Comparison of ENCODE assay signal across 8 mouse cellular contexts in genomic region chr15:78942663-78943062, GRCm38 (mm10). TPM values are rescaled to one million over a fixed set of nuclear protein-coding genes. Genes with fewer than 3 reads are reported as not detected.
A peak's percentile ranks its signal among the peaks of the same experiment; 100 is the strongest.
DNase-seq lines count a peak whose midpoint lies in the region; ATAC-seq and TF ChIP-seq lines count a peak whose summit lies in the region.

No protein-coding gene starts in this region.

- no peak overlapping the region for H3K4me3 ChIP-seq in bone marrow macrophage, adult 2 months (ENCODE audit: insufficient read depth, low read length)
- peak overlapping the region; percentile 43 for H3K4me3 ChIP-seq in heart, embryonic 12.5 days
- H3K4me3 ChIP-seq in kidney, embryonic 16.5 days (ENCODE audit: low read length): peak overlapping the region; percentile 36
- peak overlapping the region; percentile 41 for H3K4me3 ChIP-seq in liver, adult 2 months (ENCODE audit: insufficient read depth, low read depth, low read length)
- H3K4me3 ChIP-seq in stomach, embryonic 14.5 days (ENCODE audit: low read depth, low read length): peak overlapping the region; percentile 31

- H3K4me2 ChIP-seq in heart, embryonic 12.5 days: peak overlapping the region; percentile 68
- H3K4me2 ChIP-seq in kidney, embryonic 16.5 days (replicated peaks; ENCODE audit: low read depth, low read length): peak overlapping the region; percentile 55
- peak overlapping the region; percentile 45 for H3K4me2 ChIP-seq in stomach, embryonic 14.5 days (replicated peaks; ENCODE audit: low read depth, low read length)

- DNase-seq in 416B (ENCODE audit: low read depth): peak; percentile 68
- peak; percentile 74 for DNase-seq in liver, adult 2 months (ENCODE audit: extremely low read depth, low read depth, low spot score)
- peak; percentile 70 for DNase-seq in naive thymus-derived CD4-positive, alpha-beta T cell, adult 2 months (ENCODE audit: low read depth)

- H3K27ac ChIP-seq in bone marrow macrophage, adult 2 months (ENCODE audit: insufficient read depth, low read depth, low read length): no peak overlapping the region
- no peak overlapping the region for H3K27ac ChIP-seq in heart, embryonic 12.5 days (ENCODE audit: poor library complexity, severe bottlenecking)
- H3K27ac ChIP-seq in kidney, embryonic 16.5 days (ENCODE audit: low read length): no peak overlapping the region
- 0 out of 2 replicates have a peak overlapping the region, but pooled peaks have one; percentile 3 for H3K27ac ChIP-seq in liver, adult 2 months (replicated peaks; ENCODE audit: insufficient read depth, low read depth, low read length)
- no peak overlapping the region for H3K27ac ChIP-seq in stomach, embryonic 14.5 days (ENCODE audit: low read length)

- TF ChIP-seq CTCF in bone marrow macrophage, adult 2 months (IDR thresholded peaks at IDR 0.05; ENCODE audit: low read depth, low read length): peak; percentile 71
- TF ChIP-seq CTCF in liver, adult 2 months (IDR thresholded peaks at IDR 0.05; ENCODE audit: low read depth, low read length): peak; percentile 82

- no peaks in the 10 kb centered on the region for H3K4me1 ChIP-seq in bone marrow macrophage, adult 2 months (ENCODE audit: control insufficient read depth, insufficient read depth, low read length)
- peaks cover 15% of the 10 kb centered on the region; the same call in 1 of the 2 replicates for H3K4me1 ChIP-seq in heart, embryonic 12.5 days (replicated peaks)
- H3K4me1 ChIP-seq in kidney, embryonic 16.5 days (ENCODE audit: insufficient read depth, low read length): peaks cover 7% of the 10 kb centered on the region
- H3K4me1 ChIP-seq in liver, adult 2 months (ENCODE audit: control insufficient read depth, insufficient read depth, low read length): no peaks in the 10 kb centered on the region
- peaks cover 3% of the 10 kb centered on the region; the same call in 1 of the 2 replicates for H3K4me1 ChIP-seq in stomach, embryonic 14.5 days (ENCODE audit: control insufficient read depth, insufficient read depth, low read length)

- 2% methylated on average over 9 of the region's 9 CpGs for WGBS in heart, embryonic 12.5 days
- 2% methylated on average over 9 of the region's 9 CpGs for WGBS in kidney, embryonic 16.5 days
- WGBS in liver, adult 2 months: 4% methylated on average over 9 of the region's 9 CpGs
- 2% methylated on average over 9 of the region's 9 CpGs for whole genome bisulfite sequencing in stomach, embryonic 14.5 days

- H3K27me3 ChIP-seq in heart, embryonic 12.5 days (replicated peaks): peaks cover 12% of the 10 kb centered on the region
- no peaks in the 10 kb centered on the region; the same call in 1 of the 2 replicates for H3K27me3 ChIP-seq in kidney, embryonic 16.5 days (ENCODE audit: insufficient read depth, low read length)
- H3K27me3 ChIP-seq in liver, adult 2 months (ENCODE audit: control insufficient read depth, insufficient read depth, low read length): no peaks in the 10 kb centered on the region
- H3K27me3 ChIP-seq in stomach, embryonic 14.5 days (ENCODE audit: control insufficient read depth, insufficient read depth, low read length): no peaks in the 10 kb centered on the region

- no peaks in the 10 kb centered on the region for H3K9me3 ChIP-seq in heart, embryonic 12.5 days (replicated peaks)
- H3K9me3 ChIP-seq in kidney, embryonic 16.5 days (ENCODE audit: low read length): no peaks in the 10 kb centered on the region
- H3K9me3 ChIP-seq in stomach, embryonic 14.5 days (ENCODE audit: control insufficient read depth, low read depth, low read length): no peaks in the 10 kb centered on the region

- ATAC-seq in erythroid progenitor cell, adult 5-6 weeks (replicated peaks; ENCODE audit: low FRiP score, poor library complexity, severe bottlenecking): peak; percentile 71
- peak; percentile 54; the same call in 1 of the 2 replicates for ATAC-seq in heart, embryonic 12.5 days (ENCODE audit: insufficient number of reproducible peaks, low FRiP score)
- ATAC-seq in kidney, embryonic 16.5 days (ENCODE audit: low FRiP score, low TSS enrichment): peak; percentile 68
- ATAC-seq in stomach, embryonic 14.5 days (ENCODE audit: insufficient number of reproducible peaks, insufficient read depth, low FRiP score, low read depth): peak; percentile 59; the same call in 1 of the 2 replicates

- H3K9ac ChIP-seq in heart, embryonic 12.5 days: peak overlapping the region; percentile 57
- H3K9ac ChIP-seq in kidney, embryonic 16.5 days (replicated peaks; ENCODE audit: low read length): peak overlapping the region; percentile 32; the same call in 1 of the 2 replicates
- peak overlapping the region; percentile 17; the same call in 1 of the 2 replicates for H3K9ac ChIP-seq in liver, adult 2 months (ENCODE audit: low read depth, low read length)
- peak overlapping the region; percentile 46 for H3K9ac ChIP-seq in stomach, embryonic 14.5 days (replicated peaks; ENCODE audit: low read depth, low read length)

- no peaks in the 10 kb centered on the region for H3K79me2 ChIP-seq in liver, adult 2 months (ENCODE audit: control insufficient read depth, insufficient read depth, low read length)

- peaks cover 42% of the 10 kb centered on the region for H3K36me3 ChIP-seq in heart, embryonic 12.5 days
- H3K36me3 ChIP-seq in kidney, embryonic 16.5 days (ENCODE audit: insufficient read depth, low read length): peaks cover 34% of the 10 kb centered on the region
- no peaks in the 10 kb centered on the region for H3K36me3 ChIP-seq in liver, adult 2 months (ENCODE audit: control insufficient read depth, insufficient read depth, low read length)
- peaks cover 35% of the 10 kb centered on the region for H3K36me3 ChIP-seq in stomach, embryonic 14.5 days (ENCODE audit: control insufficient read depth, insufficient read depth, low read length)

- TF ChIP-seq POLR2A in bone marrow macrophage, adult 2 months (IDR thresholded peaks at IDR 0.05; ENCODE audit: borderline replicate concordance, low read depth, low read length): no peak
- no peak for TF ChIP-seq POLR2A in liver, adult 2 months (IDR thresholded peaks at IDR 0.05; ENCODE audit: extremely low read depth, insufficient read depth, low read length)

RNA-seq across cellular contexts. Expression of gene Triobp, which starts 4.9 kb away (rescaled TPM):
- polyA plus RNA-seq in bone marrow macrophage, adult 2 months (2012; ENCODE audit: insufficient read depth, insufficient read length, missing spikeins): 28.7 and 33.2 TPM in 2 replicates
- total RNA-seq in erythroid progenitor cell, adult 5-6 weeks (2015; ENCODE audit: low replicate concordance): 40.7 and 72.8 TPM in 2 replicates
- 46.2 and 61.3 TPM in 2 replicates for total RNA-seq in erythroid progenitor cell, adult 5-6 weeks (2017; ENCODE audit: low replicate concordance)
- polyA plus RNA-seq in heart, embryonic 12.5 days (2016; fragmentation: Nextera tagmentation; extraction: Ambion mirVana): 59.4 and 64.1 TPM in 2 replicates
- polyA plus RNA-seq in kidney, embryonic 16.5 days (2015; fragmentation: Nextera tagmentation; extraction: Ambion mirVana): 67.3 and 78.4 TPM in 2 replicates
- total RNA-seq in liver, adult 2 months (2014; rRNA removed): 11.9 and 14.3 TPM in 2 replicates
- 19.9 and 24.3 TPM in 2 replicates for polyA plus RNA-seq in liver, adult 2 months (2012; rRNA removed)
- 50.2 TPM in 2 replicates for polyA plus RNA-seq in stomach, embryonic 14.5 days (2014; fragmentation: Nextera tagmentation; extraction: Ambion mirVana)

RNA-seq across cellular contexts. Expression of gene Nol12, which starts 7.9 kb away (rescaled TPM):
- 25.7 and 28.1 TPM in 2 replicates for polyA plus RNA-seq in bone marrow macrophage, adult 2 months (2012; ENCODE audit: insufficient read depth, insufficient read length, missing spikeins)
- 12.6 and 22.6 TPM in 2 replicates for total RNA-seq in erythroid progenitor cell, adult 5-6 weeks (2015; ENCODE audit: low replicate concordance)
- 6.8 and 11.2 TPM in 2 replicates for total RNA-seq in erythroid progenitor cell, adult 5-6 weeks (2017; ENCODE audit: low replicate concordance)
- polyA plus RNA-seq in heart, embryonic 12.5 days (2016; fragmentation: Nextera tagmentation; extraction: Ambion mirVana): 37.9 and 39.9 TPM in 2 replicates
- polyA plus RNA-seq in kidney, embryonic 16.5 days (2015; fragmentation: Nextera tagmentation; extraction: Ambion mirVana): 55.0 and 59.9 TPM in 2 replicates
- total RNA-seq in liver, adult 2 months (2014; rRNA removed): 4.0 and 5.3 TPM in 2 replicates
- polyA plus RNA-seq in liver, adult 2 months (2012; rRNA removed): 10.3 and 13.1 TPM in 2 replicates
- 45.9 and 56.7 TPM in 2 replicates for polyA plus RNA-seq in stomach, embryonic 14.5 days (2014; fragmentation: Nextera tagmentation; extraction: Ambion mirVana)

RNA-seq across cellular contexts. Expression of gene Lgals1, which starts 16.1 kb away (rescaled TPM):
- 1,085 and 1,245 TPM in 2 replicates for polyA plus RNA-seq in bone marrow macrophage, adult 2 months (2012; ENCODE audit: insufficient read depth, insufficient read length, missing spikeins)
- total RNA-seq in erythroid progenitor cell, adult 5-6 weeks (2015; ENCODE audit: low replicate concordance): 66.7 and 92.6 TPM in 2 replicates
- total RNA-seq in erythroid progenitor cell, adult 5-6 weeks (2017; ENCODE audit: low replicate concordance): 67.5 and 70.4 TPM in 2 replicates
- polyA plus RNA-seq in heart, embryonic 12.5 days (2016; fragmentation: Nextera tagmentation; extraction: Ambion mirVana): 667 and 690 TPM in 2 replicates
- 659 and 673 TPM in 2 replicates for polyA plus RNA-seq in kidney, embryonic 16.5 days (2015; fragmentation: Nextera tagmentation; extraction: Ambion mirVana)
- 23.2 and 31.6 TPM in 2 replicates for total RNA-seq in liver, adult 2 months (2014; rRNA removed)
- 25.2 and 26.9 TPM in 2 replicates for polyA plus RNA-seq in liver, adult 2 months (2012; rRNA removed)
- polyA plus RNA-seq in stomach, embryonic 14.5 days (2014; fragmentation: Nextera tagmentation; extraction: Ambion mirVana): 1,620 and 1,697 TPM in 2 replicates

RNA-seq across cellular contexts. Expression of gene Pdxp, which starts 28.9 kb away (rescaled TPM):
- 1.7 and 2.3 TPM in 2 replicates for polyA plus RNA-seq in bone marrow macrophage, adult 2 months (2012; ENCODE audit: insufficient read depth, insufficient read length, missing spikeins)
- 0.72 and 2.1 TPM in 2 replicates for total RNA-seq in erythroid progenitor cell, adult 5-6 weeks (2015; ENCODE audit: low replicate concordance)
- 1.4 TPM in 1 of 2 replicates, not detected in the other for total RNA-seq in erythroid progenitor cell, adult 5-6 weeks (2017; ENCODE audit: low replicate concordance)
- 33.4 and 34.2 TPM in 2 replicates for polyA plus RNA-seq in heart, embryonic 12.5 days (2016; fragmentation: Nextera tagmentation; extraction: Ambion mirVana)
- 11.7 and 12.0 TPM in 2 replicates for polyA plus RNA-seq in kidney, embryonic 16.5 days (2015; fragmentation: Nextera tagmentation; extraction: Ambion mirVana)
- total RNA-seq in liver, adult 2 months (2014; rRNA removed): 0.27 and 0.37 TPM in 2 replicates
- 0.62 and 1.2 TPM in 2 replicates for polyA plus RNA-seq in liver, adult 2 months (2012; rRNA removed)
- 15.7 and 17.9 TPM in 2 replicates for polyA plus RNA-seq in stomach, embryonic 14.5 days (2014; fragmentation: Nextera tagmentation; extraction: Ambion mirVana)

RNA-seq across cellular contexts. Expression of gene Sh3bp1, which starts 43.1 kb away (rescaled TPM):
- 158 and 180 TPM in 2 replicates for polyA plus RNA-seq in bone marrow macrophage, adult 2 months (2012; ENCODE audit: insufficient read depth, insufficient read length, missing spikeins)
- total RNA-seq in erythroid progenitor cell, adult 5-6 weeks (2015; ENCODE audit: low replicate concordance): 17.7 and 21.4 TPM in 2 replicates
- total RNA-seq in erythroid progenitor cell, adult 5-6 weeks (2017; ENCODE audit: low replicate concordance): 0.26 and 7.1 TPM in 2 replicates
- polyA plus RNA-seq in heart, embryonic 12.5 days (2016; fragmentation: Nextera tagmentation; extraction: Ambion mirVana): 26.2 and 26.8 TPM in 2 replicates
- polyA plus RNA-seq in kidney, embryonic 16.5 days (2015; fragmentation: Nextera tagmentation; extraction: Ambion mirVana): 33.1 and 41.0 TPM in 2 replicates
- total RNA-seq in liver, adult 2 months (2014; rRNA removed): 0.37 and 2.3 TPM in 2 replicates
- 3.7 and 6.0 TPM in 2 replicates for polyA plus RNA-seq in liver, adult 2 months (2012; rRNA removed)
- polyA plus RNA-seq in stomach, embryonic 14.5 days (2014; fragmentation: Nextera tagmentation; extraction: Ambion mirVana): 43.5 and 51.4 TPM in 2 replicates

Comparison
In these comparisons a context has a peak if more than half of its experiments do, and no peak if none do; other contexts are left out.
1. RNA of gene Lgals1, which starts 16.1 kb away (polyA plus RNA-seq): 1,620 to 1,697 TPM in stomach, embryonic 14.5 days, 1,085 to 1,245 TPM in bone marrow macrophage, adult 2 months, 667 to 690 TPM in heart, embryonic 12.5 days and 659 to 673 TPM in kidney, embryonic 16.5 days; 25.2 to 26.9 TPM in liver, adult 2 months; every median in the first group is over 10 times any median in the second.
2. Peak in every context shown above with its lines, with median percentiles within 50 percentile points of each other: DNase-seq, ATAC-seq, H3K4me2 ChIP-seq and H3K9ac ChIP-seq.